Mouse (Mus musculus): ENCODE data around the gene Tsc1.

The Tsc1 gene

DNA sequence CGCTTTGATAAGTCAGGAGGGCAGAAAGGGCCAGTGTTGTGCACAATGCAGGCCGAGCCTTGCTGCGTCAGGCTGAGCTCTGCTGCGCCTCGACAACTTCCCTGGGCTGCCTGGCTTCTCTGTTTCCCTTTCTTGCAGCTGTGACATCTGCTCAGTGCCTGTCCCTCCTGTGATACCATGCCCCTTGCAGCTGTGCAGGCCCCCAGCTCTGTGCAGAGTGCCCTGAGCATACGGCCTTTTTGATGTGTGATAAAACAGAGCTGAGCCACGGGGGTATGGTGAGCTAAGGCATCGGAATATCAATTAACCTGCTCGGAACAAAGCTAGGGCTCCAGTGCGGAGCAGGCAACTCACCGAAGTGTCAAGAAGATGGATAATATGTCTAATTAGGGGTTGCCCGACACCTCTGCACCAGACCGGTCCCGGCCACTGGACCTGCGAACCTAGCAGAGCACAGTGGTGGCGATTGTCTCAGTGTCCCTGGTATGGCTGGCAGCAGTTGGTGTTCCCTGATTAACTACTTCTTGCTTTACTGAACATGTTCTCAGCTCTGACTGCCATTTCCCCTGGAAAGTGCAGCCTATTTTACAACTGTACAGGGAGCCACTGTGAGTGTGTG is 86.9 kb downstream of the Tsc1 start:
- no peak for DNase-seq (ENCODE audit: low spot score in 2 of 2)

- no peak for DNase-seq (ENCODE audit: low spot score in 2 of 2)
Measured at GRCm38 (mm10) chr2:28730676-28731075, 89.6 kb downstream of the Tsc1 start.

DNA sequence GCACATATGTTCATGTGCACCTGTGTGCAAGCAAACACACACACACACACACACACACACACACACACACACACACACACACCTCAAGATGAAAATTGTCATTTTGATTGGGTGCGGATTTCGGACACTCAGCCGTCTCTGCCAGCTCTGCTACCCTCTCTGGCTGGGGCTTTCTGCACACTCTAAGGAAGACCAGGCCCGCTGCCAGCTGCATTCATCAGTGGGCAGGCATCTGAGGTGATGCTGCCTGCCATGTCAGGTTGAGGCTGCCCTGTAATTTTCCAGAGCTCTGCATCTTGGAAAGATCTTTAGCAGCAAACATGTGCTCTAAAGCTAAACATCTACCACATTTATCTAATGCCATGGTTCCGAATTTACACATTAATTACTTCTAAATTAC is 96.1 kb downstream of the Tsc1 start:
- no peak for DNase-seq (ENCODE audit: low spot score in 2 of 2)

DNA sequence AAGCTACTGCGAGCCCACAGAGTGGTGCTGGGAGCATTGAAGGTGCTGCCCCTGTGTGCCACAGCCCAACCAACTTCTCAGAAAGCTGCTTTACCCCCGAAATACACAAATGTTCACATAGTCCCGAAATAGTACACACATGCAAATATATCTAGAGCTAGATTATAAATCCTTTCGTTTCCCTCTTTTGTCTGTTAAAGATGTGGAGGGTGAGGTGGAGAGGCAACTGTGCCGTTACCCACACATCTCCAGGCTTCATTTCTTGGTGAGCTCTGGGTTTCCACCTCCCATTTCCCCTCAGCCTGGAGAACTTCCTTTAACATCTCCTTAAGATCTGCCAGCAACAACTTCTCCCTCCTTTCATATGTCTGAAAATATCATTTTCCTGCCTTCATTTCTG is 99.1 kb downstream of the Tsc1 start:
- DNase-seq (ENCODE audit: low spot score in 2 of 2): no peak

Data from right cerebral cortex, postnatal 36 days (tissue).